Mouse (Mus musculus): ENCODE measurements around the gene Phkb. TPM values are rescaled to one million over a fixed set of nuclear protein-coding genes. Genes with fewer than 3 reads are reported as not detected.
A peak's percentile ranks its signal among the peaks of the same experiment; 100 is the strongest.
"Not testable (repeated sequence)": the region's sequence is repeated elsewhere in the genome, so short reads cannot be mapped to it uniquely, and the experiment has no call there.

Gene Phkb
- 10 to 100 TPM; 54.9 to 56.1 TPM for total RNA-seq (2021)
- long read RNA-seq, experiment 1, full-length matches to known transcripts, result 2 of 54 reads
- long read RNA-seq, experiment 1, partial matches to known transcripts, result 1 of 54 reads
- long read RNA-seq, experiment 1, other reads (novel, unspliced or antisense), result 51 of 54 reads
- long read RNA-seq, experiment 2, partial matches to known transcripts, result 4 of 75 reads
- long read RNA-seq, experiment 2, other reads (novel, unspliced or antisense), result 71 of 75 reads

DNA sequence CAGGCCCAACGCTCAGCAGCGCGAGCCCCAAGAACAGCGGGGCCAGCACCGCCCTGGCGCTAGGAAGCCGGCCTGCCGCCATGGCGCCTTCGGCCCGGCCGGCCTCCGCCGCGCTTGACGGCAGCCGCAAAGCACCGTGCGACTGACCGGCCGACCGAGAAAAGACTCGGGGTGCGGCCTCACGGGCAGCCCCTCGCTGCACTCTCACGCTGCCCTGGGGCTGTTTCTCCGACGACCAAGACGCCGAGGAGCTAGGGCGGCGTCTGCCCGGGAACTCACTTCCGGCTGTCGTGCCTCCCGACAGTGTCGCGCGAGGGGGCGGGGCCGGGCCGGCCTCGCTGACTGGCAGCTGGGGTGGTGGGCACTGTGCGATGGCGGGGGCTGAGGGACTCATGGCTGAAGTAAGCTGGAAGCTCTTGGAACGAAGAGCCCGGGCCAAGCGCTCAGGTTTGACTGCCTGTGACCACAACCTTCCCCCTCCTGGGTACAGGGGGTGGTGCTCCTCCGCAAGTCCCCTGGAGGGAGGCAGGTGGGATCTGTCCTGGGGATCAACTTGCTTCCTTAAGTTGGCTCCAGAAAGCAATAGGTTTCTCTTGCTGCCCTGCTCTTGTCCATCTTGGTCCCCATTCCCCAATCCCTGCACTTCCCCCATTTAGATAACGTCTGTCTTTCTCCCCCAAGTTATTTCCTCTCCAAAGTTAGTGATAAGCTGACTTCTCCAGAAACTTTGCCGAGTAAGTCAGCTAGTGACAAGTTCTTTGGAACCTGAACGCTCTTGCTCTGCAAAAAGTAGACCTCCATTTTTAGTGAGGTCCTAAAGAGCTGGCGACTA is at the start of gene Phkb, which contains the start of gene Itfg1:
Gene Phkb (plus strand): TSS at position 303 of the 832 bp plus-strand sequence.
Gene Itfg1 (minus strand): TSS at position 265 of the 832 bp plus-strand sequence.
- intact Hi-C loops (cut with DNase I), result loop anchor here (5.0 kb wide), 1 partner anchor 139 kb away; the partner anchor contains the start of gene Neto2
- peak; percentile 93 to 94 for DNase-seq

DNA sequence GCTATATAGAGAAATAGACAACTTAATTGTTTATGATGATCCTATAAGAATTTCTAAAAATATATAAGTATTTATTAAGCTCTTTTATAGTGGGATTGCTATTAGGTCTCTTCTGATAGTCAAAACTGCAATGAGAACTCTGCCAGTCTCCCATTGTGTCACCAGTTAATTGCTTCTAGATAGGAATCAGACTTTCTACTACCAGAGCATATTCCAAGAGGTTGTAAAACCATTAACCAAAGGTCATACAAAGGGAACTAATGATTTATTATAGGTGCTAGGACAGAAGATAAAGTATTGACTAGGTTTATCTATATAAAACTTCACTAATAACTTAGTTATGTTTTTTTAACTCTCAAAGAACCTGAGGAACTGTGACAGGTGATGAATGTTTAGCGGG is 44.4 kb upstream of the Phkb start:
- intact Hi-C loops (cut with DNase I); DNase-seq: not testable (repeated sequence)

DNA sequence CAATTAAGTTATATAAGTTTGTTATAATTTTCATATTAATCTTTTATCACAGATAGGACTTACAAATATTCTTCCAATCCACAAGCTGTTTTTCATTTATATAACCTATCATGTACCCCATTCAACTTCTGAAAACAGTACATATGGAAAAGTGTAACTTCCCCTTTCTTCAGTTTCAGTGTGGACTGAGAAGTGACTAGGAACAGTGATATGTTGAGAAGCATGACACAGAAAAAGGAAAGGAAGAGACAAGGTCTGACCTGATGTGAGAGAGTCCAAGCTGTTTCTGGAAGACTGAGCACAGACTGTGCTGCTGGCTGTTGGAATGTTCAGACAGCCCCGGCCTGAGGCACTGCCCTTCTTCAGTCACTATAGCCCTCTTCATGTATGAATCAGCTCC is 40.6 kb upstream of the Phkb start:
- no peak for DNase-seq
- intact Hi-C loops (cut with DNase I), result no loop called here

DNA sequence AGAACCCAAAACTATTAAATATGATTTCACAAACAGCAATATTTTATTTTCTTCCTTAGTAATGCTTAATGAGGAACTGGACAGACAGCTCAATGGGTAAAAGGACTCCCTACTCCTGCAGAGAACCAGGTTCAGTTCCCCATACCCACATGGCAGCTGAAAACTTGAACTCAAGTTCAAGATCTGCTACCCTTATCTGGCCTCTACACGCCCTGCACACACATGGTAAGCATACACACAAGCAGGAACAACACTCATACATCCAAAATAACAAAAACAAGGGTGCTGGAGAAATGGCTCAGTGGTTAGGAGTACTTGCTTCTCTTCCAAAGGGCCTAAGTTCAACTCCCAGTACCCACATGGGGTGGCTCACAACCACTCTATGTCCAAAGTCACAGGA is 39.4 kb upstream of the Phkb start:
- intact Hi-C loops (cut with DNase I), result no loop called here
- DNase-seq, result no peak

DNA sequence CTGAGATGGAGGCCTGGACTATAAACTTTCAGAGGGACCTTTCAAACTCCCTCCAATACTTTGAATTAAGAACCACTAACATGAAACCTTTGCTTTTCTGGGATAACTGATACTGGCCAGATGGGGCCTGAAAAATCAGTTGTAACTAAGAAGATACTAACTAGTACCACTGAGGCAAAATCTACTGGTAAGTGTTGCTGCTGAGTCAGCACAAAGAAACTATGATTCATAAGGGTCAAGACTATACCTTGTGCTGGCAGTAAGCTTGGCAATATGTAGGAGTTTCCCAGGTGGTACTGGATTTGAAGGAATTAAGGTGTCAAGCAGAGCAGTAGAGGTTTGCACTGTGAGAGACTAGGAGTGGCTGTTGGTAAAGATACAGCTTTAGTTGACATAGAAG is 27.1 kb upstream of the Phkb start:
- no peak for DNase-seq
- intact Hi-C loops (cut with DNase I), result no loop called here

DNA sequence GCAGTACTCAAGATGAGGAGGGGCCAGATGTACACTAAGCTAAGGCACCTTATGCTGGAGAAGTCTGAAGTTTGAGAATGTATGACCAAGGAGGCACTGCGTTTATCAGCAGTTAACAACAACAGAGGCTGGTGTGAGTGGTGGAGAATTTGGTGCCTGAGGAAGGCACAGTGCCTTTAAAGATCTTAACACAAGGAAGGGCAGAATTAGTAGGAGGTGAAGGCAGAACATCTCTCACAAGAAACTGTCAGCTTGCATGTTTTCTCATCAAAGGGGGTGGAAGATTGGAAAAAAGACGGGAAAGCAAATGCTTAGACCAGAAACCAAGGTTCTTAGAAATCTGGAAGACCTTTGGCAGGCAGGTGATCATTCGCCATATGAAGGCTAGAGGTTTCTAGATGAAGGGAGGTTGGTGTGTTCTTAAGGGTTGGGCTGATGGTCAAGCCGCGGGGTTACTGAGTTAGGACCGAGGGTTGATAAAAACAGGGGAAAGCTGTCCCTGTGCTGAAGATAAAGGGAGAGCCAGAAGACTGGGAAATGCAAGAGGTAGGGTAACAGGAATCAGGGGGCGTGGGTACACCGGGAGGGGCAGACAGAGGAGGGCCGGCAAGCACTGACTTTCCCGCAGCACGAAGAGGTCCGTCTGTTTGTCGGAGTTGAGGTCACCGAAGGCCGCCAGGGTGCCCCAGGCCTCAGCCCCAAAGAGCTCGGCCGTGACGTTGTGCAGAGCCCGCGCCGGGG is 673 bp upstream of the Phkb start:
- intact Hi-C loops (cut with DNase I), result loop anchor here (5.0 kb wide), 1 partner anchor 138 kb away; the partner anchor contains the start of gene Neto2
- no peak for DNase-seq

DNA sequence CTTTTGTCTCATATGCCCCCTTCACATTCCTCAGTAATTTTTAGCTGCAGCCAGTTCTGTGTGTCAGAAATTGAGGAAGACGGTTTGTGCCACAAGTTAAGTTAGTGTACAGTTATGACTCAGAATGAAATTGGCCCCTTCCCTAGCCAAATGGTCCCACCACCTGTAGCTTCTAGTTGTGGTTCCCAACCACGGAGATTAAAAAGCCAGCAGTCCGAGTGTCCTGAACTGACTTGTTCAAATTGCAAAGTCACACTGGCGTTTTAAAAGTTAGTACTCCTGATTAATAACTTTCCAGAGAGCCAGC is 683 bp downstream of the Phkb start:
- intact Hi-C loops (cut with DNase I), result loop anchor here (5.0 kb wide), 1 partner anchor 139 kb away; the partner anchor contains the start of gene Neto2
- DNase-seq, result peak in 1 of 2 experiments; percentile 18

DNA sequence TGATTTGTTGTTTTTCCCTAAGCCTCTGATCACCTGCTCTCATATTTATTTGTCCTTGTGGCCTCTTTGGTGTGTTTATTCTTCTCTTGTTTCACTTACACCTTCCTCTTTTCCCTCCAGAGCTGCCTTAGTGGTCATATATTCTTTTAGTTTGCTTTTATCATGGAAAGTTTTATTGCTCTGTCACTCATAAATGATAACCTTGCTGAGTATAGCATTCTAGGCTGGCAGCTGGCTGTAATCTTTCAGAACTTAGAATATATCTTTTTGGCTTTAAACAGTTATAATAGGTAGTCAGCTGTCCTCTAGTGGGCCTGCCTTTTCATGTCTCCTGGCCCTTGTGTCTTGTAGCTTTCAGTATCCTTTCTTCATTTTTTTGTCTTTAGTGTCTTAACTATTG is 5.1 kb downstream of the Phkb start:
- DNase-seq, result no peak
- intact Hi-C loops (cut with DNase I), result no loop called here

DNA sequence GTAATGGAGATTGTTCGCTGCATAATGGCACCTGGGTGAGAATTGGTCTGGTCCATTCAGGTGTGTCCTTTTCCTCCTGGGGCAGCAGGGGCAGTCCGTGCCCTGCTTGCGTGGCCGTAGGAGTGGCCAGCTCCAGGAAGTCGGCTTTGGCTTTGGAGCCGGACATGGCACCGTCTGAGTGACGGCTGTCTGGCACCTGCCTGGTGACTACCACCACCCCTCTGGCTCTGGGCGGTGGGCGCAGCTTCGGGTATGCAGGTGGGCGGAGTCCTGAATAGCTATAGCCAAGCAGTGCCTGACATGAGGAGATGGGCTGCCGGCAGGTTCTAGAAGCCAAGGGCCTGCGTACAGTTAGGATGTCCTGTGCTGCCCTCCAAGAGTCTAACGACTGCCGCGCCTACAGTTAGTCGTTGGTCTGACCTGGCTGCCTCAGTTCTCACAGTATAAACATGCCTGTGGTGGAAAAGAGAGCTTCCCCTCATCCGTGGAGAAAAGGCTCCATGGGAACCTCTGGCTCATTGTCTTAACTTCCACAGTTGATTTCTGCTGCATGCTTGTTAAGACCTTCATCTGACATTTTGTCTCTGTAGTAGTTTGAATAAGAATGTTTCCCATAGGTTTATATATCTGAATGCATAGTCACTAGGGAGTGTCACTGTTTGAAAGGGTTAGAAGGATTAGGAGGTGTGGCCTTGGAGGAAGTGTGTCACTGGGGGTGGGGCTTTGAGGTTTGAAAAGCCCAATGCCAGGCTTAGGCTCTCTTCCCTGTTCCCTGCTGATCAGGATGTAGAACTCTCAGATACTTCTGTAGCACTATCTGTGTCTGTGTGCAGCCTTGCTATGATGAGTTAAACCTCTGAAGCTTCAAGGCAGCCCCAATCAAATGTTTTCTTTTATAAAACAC is 13.7 kb downstream of the Phkb start:
- no peak for DNase-seq
- intact Hi-C loops (cut with DNase I), result no loop called here

DNA sequence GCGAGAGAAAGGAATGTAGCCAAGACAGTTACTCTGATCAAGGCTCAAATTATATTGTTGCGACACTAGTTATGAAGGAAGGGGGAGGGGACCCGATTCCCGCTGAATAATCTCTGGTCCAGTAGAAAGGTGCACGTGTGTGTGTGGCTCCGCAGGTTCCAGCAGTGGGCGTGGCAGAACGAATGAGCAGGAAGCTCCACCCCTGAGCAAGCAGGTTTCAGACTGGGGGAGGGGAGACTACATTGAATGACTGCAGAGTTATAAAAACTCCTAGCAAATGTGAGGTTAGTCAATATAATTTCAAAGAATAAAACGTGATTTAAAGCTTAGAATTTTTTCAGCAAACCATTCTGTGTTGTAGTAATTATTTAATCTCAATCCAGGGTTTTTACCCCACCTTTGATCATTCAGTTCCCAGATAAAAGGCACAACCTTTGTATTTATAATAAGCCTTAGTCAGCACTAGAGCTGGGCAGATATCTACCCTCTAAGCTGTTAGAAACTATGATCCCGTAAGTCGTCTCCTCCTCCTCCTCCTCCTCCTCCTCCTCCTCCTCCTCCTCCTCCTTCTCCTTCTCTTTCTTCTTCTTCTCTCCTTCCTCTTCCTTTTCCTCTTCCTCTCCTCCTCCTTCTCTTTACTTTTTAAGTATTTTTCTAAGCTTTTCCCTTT is 16.6 kb downstream of the Phkb start:
- intact Hi-C loops (cut with DNase I); DNase-seq: not testable (repeated sequence)

DNA sequence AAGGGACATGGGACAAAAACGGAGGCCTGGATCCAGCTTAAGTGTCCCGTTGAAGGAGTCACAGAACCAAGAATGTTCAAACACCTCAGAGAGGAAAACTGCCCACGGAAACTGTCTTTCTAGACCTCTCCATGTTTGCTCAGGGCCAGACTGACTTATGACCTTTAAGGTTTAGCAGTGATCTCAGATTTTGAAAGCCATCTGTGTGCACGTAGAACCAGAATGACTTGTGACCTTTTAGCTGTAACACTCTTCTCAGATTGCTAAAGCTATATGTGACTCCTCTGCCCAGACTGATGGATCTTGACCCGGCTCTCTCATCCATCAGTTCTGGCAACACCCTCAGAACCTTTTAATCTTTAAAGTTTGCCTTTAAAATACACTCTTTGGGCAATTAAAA is 19.9 kb downstream of the Phkb start:
- intact Hi-C loops (cut with DNase I), result no loop called here
- no peak for DNase-seq

DNA sequence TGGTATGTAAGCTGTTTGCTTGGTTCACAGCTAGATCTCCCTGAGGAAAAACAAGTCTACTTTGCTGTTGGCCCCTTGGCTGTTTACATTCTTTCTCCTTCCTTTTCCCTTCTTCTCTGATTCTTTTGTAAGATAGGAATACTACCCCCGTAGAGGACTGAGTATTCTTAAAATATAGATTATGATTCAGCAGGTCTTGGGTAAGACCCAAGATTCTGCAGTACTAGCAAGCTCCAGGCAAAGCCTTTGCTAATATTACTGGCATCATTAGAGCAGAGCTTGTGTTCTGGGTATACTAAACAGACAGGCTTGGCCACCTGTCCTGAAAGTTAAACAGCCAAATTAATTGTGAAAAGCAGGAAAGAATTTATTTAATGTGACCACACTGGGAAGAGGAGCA is 21.6 kb downstream of the Phkb start:
- intact Hi-C loops (cut with DNase I), result no loop called here
- DNase-seq, result no peak

DNA sequence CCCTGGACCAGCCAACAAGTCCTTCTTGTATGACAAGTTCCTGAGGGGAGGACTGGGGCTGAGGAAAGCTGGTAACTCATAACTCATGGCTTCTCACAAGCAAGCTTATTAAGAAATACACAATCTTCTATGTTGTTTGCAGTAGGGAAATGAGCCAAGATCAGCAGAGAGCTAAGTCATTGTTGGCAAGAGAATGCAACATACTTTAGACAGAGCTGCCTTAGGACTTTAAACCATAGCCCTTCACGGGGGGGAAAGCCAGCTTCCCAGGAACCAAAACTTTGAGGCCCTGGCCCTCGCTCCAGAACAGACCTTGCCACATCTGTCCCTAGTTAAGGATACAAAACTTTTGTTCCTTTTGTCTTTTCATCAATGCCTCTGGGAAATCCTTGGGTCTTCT is 30.9 kb downstream of the Phkb start:
- peak; percentile 21 to 30 for DNase-seq
- intact Hi-C loops (cut with DNase I), result no loop called here

DNA sequence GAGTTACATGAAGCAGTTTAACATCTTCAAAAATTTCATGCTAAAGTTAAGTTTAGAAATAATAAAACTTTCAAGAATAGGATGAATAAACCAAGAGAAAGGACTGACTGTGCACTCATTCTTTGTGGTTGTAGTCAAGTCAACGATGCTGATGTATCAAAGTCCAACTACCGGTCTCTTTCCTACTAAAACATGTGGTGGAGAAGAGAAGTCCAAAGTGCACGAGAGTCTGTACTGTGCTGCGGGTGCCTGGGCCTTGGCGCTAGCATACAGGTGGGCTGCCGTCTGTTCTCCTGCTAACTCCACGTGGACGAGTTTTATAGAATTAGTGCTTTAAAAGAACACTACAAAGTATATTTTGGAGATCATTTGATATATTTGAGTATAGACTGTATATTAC is 37.2 kb downstream of the Phkb start:
- DNase-seq, result no peak
- intact Hi-C loops (cut with DNase I), result no loop called here

DNA sequence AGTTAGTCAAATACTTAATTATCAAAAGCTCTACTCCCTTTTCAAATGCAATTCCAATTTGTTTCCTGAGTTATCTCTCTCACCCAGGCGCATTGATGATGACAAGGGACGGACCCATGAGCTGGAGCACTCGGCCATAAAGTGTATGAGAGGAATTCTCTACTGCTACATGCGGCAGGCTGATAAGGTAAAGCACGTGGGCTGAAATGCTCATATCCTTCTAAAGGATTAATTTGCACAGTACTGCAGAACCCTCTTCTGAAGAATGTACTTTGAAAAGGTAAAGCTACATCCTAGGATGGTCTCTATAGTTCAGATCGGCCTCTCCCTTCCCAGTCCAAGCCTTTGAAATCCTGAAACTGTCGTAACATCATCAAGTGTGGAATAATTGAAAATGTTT is 38.9 kb downstream of the Phkb start:
- no peak for DNase-seq
- intact Hi-C loops (cut with DNase I), result no loop called here

DNA sequence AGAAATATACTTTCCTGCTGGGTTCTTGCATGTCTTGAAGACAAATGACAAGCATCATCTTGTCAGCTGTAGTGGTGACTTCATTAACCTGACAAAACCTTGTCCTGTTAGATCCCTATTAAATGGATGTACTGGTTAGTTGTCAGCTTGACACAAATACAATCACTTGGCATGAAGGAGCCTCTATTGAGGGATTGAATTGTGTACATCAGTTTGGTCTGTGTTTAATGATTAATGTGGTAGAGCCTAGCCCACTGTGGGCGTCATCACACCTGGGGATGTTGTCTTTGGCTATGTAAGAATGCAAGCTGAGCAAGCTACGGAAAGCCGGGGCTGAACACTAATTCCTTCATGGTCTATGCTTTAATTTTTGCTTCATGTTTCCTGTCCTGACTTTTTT is 44.1 kb downstream of the Phkb start:
- intact Hi-C loops (cut with DNase I), result no loop called here
- no peak for DNase-seq

DNA sequence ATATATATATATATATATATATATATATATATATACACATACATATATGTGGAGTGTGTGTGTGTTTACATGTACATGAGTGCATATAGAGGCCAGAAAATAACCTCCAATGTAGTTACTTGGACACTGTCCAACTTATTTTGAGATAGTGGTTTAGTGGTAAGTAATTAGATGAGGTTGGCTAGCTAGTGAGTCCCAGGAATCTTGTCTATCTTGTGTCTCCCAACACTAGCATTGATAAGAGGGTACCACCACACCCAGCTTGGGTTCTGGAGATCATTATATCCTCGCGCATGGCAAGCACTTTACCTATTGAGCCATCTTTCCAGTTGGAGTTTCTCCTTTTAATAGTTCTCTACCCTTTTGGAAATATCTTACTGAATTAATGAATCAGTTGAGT is 56.9 kb downstream of the Phkb start:
- intact Hi-C loops (cut with DNase I), result no loop called here

DNA sequence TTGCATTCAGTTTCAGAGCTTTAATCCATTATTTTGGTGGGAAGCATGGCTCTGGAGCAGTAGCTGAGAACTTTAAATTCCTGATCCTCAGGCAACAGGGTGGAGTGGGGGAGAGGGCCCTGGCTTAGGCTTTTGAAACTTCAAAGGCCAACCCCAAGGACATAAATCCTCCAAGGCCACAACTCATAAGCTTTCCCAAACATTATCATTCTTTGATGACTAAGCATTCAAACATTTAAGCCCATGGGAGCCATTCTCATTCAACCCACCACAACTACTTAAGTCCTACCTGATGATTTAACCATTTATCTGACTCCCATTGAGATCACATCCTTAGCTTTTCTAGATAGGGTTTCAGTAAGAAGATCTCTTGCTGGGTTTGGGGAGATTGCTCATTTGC is 84.2 kb downstream of the Phkb start:
- intact Hi-C loops (cut with DNase I), result no loop called here
- DNase-seq, result no peak

More for the DNA sequence above, 56.9 kb downstream of the Phkb start:
- no peak for DNase-seq

DNA sequence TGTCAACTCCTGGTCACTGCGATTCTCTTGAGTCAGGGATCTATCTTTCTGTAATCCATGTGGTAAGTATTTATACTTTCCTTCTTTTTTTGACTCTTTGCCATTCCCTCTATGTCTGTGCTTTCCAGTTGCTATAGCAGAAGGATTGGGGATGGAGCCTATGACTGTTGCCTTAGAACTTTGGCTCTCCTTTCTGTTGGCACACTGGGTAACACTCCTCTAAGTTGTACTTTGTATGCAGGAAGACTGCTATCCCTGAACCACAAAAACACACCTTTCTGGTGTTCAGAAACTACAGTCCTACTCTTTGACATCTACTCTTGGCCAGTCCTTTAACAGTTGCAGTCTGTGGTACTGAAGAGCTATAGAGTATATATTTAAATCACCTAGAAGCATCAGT is 84.8 kb downstream of the Phkb start:
- intact Hi-C loops (cut with DNase I), result no loop called here
- DNase-seq, result no peak

DNA sequence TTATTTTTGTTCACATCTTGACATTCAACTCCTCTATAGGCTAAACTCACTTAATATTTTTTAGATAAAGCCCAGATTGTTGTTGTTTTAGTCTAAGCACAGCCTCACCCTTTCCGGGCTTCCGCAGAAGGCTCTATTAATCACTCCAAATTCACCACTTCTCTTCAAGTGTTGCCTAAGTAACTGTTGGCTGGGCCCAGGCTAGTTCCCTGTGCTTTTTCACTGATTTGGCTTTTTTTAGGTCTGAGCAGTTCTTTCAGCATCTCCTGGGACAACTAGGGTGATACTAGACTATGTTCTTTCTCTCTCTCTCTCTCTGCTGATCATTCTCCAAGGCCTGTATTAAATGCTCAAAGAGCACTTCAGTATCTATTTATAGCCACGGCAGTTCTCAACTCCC is 85.3 kb downstream of the Phkb start:
- intact Hi-C loops (cut with DNase I), result no loop called here
- DNase-seq, result peak; percentile 4 to 13
